Mouse (Mus musculus) 3T3-L1 (cell line): Measurements from ENCODE around the gene Pon1.
"Not testable (repeated sequence)": the region's sequence is repeated elsewhere in the genome, so short reads cannot be mapped to it uniquely, and the experiment has no call there.

Source experiments
- DNase-seq: peaks from one replicate; pipeline ENCODE4 v3.0.0-alpha.2; 2015; ENCODE audit warnings: low read depth, low spot score

Pon1 gene

GRCm38 (mm10) chr6:5193693-5194092 lies at the start of gene Pon1:
TSS of gene Pon1 (minus strand) at chr6:5193946.
- DNase-seq: no peak

GRCm38 (mm10) chr6:5238799-5239198 lies 45.1 kb upstream of the Pon1 start:
- DNase-seq: no peak

- no peak for DNase-seq
These were observed 43.8 kb upstream of the Pon1 start for GRCm38 (mm10) chr6:5237510-5237909.

- DNase-seq: no peak
These were observed 43.2 kb upstream of the Pon1 start for GRCm38 (mm10) chr6:5236843-5237371.

- DNase-seq: no peak
These were observed 40.8 kb upstream of the Pon1 start for GRCm38 (mm10) chr6:5234563-5234962.

GRCm38 (mm10) chr6:5233812-5234211 lies 40.1 kb upstream of the Pon1 start:
- peak; percentile 5 for DNase-seq

GRCm38 (mm10) chr6:5232022-5232421 lies 38.3 kb upstream of the Pon1 start:
- DNase-seq: no peak

- no peak for DNase-seq
These were observed 36.5 kb upstream of the Pon1 start for GRCm38 (mm10) chr6:5230261-5230660.

- not testable (repeated sequence) for DNase-seq
These were observed 29.8 kb upstream of the Pon1 start for GRCm38 (mm10) chr6:5223551-5223950.

GRCm38 (mm10) chr6:5222080-5222479 lies 28.3 kb upstream of the Pon1 start:
- DNase-seq: no peak

- DNase-seq: no peak
These were observed 24.4 kb upstream of the Pon1 start for GRCm38 (mm10) chr6:5218190-5218589.

- no peak for DNase-seq
These were observed 14.1 kb upstream of the Pon1 start for GRCm38 (mm10) chr6:5207817-5208216.

GRCm38 (mm10) chr6:5199916-5200315 lies 6.2 kb upstream of the Pon1 start:
- DNase-seq: no peak

- no peak for DNase-seq
These were observed 5.7 kb upstream of the Pon1 start for GRCm38 (mm10) chr6:5199376-5199905.

- DNase-seq: no peak
These were observed 4.8 kb upstream of the Pon1 start for GRCm38 (mm10) chr6:5198590-5198989.

- DNase-seq: no peak
These were observed 3.0 kb downstream of the Pon1 start for GRCm38 (mm10) chr6:5190761-5191160.

- no peak for DNase-seq
These were observed 4.2 kb downstream of the Pon1 start for GRCm38 (mm10) chr6:5189507-5189906.

- DNase-seq: no peak
These were observed 4.8 kb downstream of the Pon1 start for GRCm38 (mm10) chr6:5188938-5189337.

- no peak for DNase-seq
These were observed 5.7 kb downstream of the Pon1 start for GRCm38 (mm10) chr6:5188036-5188435.

- no peak for DNase-seq
These were observed 6.2 kb downstream of the Pon1 start for GRCm38 (mm10) chr6:5187586-5187985.

GRCm38 (mm10) chr6:5186229-5186950 lies 7.4 kb downstream of the Pon1 start:
- no peak for DNase-seq

GRCm38 (mm10) chr6:5180645-5181044 lies 13.1 kb downstream of the Pon1 start:
- DNase-seq: peak; percentile 95

- peak; percentile 29 for DNase-seq
These were observed 14.6 kb downstream of the Pon1 start for GRCm38 (mm10) chr6:5179189-5179588.
